Mouse (Mus musculus): ENCODE data around the gene Unc5b. TPM values are rescaled to one million over a fixed set of nuclear protein-coding genes. Genes with fewer than 3 reads are reported as not detected.

The Unc5b gene
- polyA plus RNA-seq, 1 experiment from 2014 or later = 0.70 TPM

GRCm38 (mm10) chr10:60797682-60798422 is 33.5 kb downstream of the Unc5b start:
- H3K27ac ChIP-seq = no peak overlapping the region
- H3K79me2 ChIP-seq (ENCODE audit: inconsistent target) = no peaks in the 10 kb centered on the region
- H3K4me3 ChIP-seq (ENCODE audit: inconsistent target) = no peak overlapping the region
- no peaks in the 10 kb centered on the region for H3K36me3 ChIP-seq (ENCODE audit: inconsistent target)
- 87% methylated on average over 13 of the region's 14 CpGs for WGBS (ENCODE audit: missing documents)

- H3K36me3 ChIP-seq (ENCODE audit: inconsistent target) = no peaks in the 10 kb centered on the region
- H3K79me2 ChIP-seq (ENCODE audit: inconsistent target) = no peaks in the 10 kb centered on the region
- no peak overlapping the region for H3K4me3 ChIP-seq (ENCODE audit: inconsistent target)
- no peak overlapping the region for H3K27ac ChIP-seq
- WGBS (ENCODE audit: missing documents) = 74% methylated on average over 7 of the region's 7 CpGs
These were observed 34.9 kb downstream of the Unc5b start for GRCm38 (mm10) chr10:60796474-60796873.

- whole genome bisulfite sequencing (ENCODE audit: missing documents) = 92% methylated on average over 5 of the region's 5 CpGs
- H3K36me3 ChIP-seq (ENCODE audit: inconsistent target) = no peaks in the 10 kb centered on the region
- H3K27ac ChIP-seq = no peak overlapping the region
- H3K4me3 ChIP-seq (ENCODE audit: inconsistent target) = no peak overlapping the region
- H3K79me2 ChIP-seq (ENCODE audit: inconsistent target) = no peaks in the 10 kb centered on the region
These were observed 35.4 kb downstream of the Unc5b start for GRCm38 (mm10) chr10:60796028-60796427.

GRCm38 (mm10) chr10:60794792-60795191 is 36.6 kb downstream of the Unc5b start:
- Histone ChIP-seq H3K79me2 (ENCODE audit: inconsistent target) (no peaks in the 10 kb centered on the region), H3K36me3 (ENCODE audit: inconsistent target) (no peaks in the 10 kb centered on the region), H3K4me3 (ENCODE audit: inconsistent target) (no peak overlapping the region), H3K27ac (no peak overlapping the region)
- WGBS (ENCODE audit: missing documents) = 96% methylated on average over 8 of the region's 8 CpGs

GRCm38 (mm10) chr10:60794374-60794773 is 37.0 kb downstream of the Unc5b start:
- no peak overlapping the region for H3K27ac ChIP-seq
- H3K79me2 ChIP-seq (ENCODE audit: inconsistent target) = no peaks in the 10 kb centered on the region
- WGBS (ENCODE audit: missing documents) = 94% methylated on average over 11 of the region's 11 CpGs
- no peaks in the 10 kb centered on the region for H3K36me3 ChIP-seq (ENCODE audit: inconsistent target)
- H3K4me3 ChIP-seq (ENCODE audit: inconsistent target) = no peak overlapping the region

- 50% methylated on average over 10 of the region's 11 CpGs for WGBS (ENCODE audit: missing documents)
- no peak overlapping the region for H3K4me3 ChIP-seq (ENCODE audit: inconsistent target)
These were observed 38.5 kb downstream of the Unc5b start for GRCm38 (mm10) chr10:60792841-60793240.

GRCm38 (mm10) chr10:60792365-60792764 is 39.0 kb downstream of the Unc5b start:
- no peak overlapping the region for H3K4me3 ChIP-seq (ENCODE audit: inconsistent target)
- WGBS (ENCODE audit: missing documents) = 28% methylated on average over 10 of the region's 10 CpGs
- H3K36me3 ChIP-seq (ENCODE audit: inconsistent target) = no peaks in the 10 kb centered on the region
- no peaks in the 10 kb centered on the region for H3K79me2 ChIP-seq (ENCODE audit: inconsistent target)
- H3K27ac ChIP-seq = no peak overlapping the region

More at GRCm38 (mm10) chr10:60792841-60793240, 38.5 kb downstream of the Unc5b start:
- Histone ChIP-seq H3K36me3 (ENCODE audit: inconsistent target) (no peaks in the 10 kb centered on the region), H3K27ac (no peak overlapping the region), H3K79me2 (ENCODE audit: inconsistent target) (no peaks in the 10 kb centered on the region)

GRCm38 (mm10) chr10:60790912-60791311 is 40.5 kb downstream of the Unc5b start:
- Histone ChIP-seq H3K36me3 (ENCODE audit: inconsistent target) (no peaks in the 10 kb centered on the region), H3K4me3 (ENCODE audit: inconsistent target) (no peak overlapping the region), H3K79me2 (ENCODE audit: inconsistent target) (no peaks in the 10 kb centered on the region), H3K27ac (no peak overlapping the region)
- WGBS (ENCODE audit: missing documents) = 93% methylated on average over 5 of the region's 6 CpGs

- H3K27ac ChIP-seq = no peak overlapping the region
- no peak overlapping the region for H3K4me3 ChIP-seq (ENCODE audit: inconsistent target)
- H3K36me3 ChIP-seq (ENCODE audit: inconsistent target) = no peaks in the 10 kb centered on the region
- WGBS (ENCODE audit: missing documents) = 93% methylated on average over 16 of the region's 16 CpGs
- no peaks in the 10 kb centered on the region for H3K79me2 ChIP-seq (ENCODE audit: inconsistent target)
These were observed 43.9 kb downstream of the Unc5b start for GRCm38 (mm10) chr10:60787303-60788074.

- 85% methylated on average over 2 of the region's 2 CpGs for WGBS (ENCODE audit: missing documents)
These were observed 47.8 kb downstream of the Unc5b start for GRCm38 (mm10) chr10:60783608-60784007.

GRCm38 (mm10) chr10:60779628-60780027 is 51.8 kb downstream of the Unc5b start:
- WGBS (ENCODE audit: missing documents) = 12% methylated on average over 9 of the region's 9 CpGs
- H3K4me3 ChIP-seq (ENCODE audit: inconsistent target) = no peak overlapping the region
- no peaks in the 10 kb centered on the region for H3K79me2 ChIP-seq (ENCODE audit: inconsistent target)

More at GRCm38 (mm10) chr10:60783608-60784007, 47.8 kb downstream of the Unc5b start:
- H3K79me2 ChIP-seq (ENCODE audit: inconsistent target) = no peaks in the 10 kb centered on the region
- H3K27ac ChIP-seq = no peak overlapping the region
- no peak overlapping the region for H3K4me3 ChIP-seq (ENCODE audit: inconsistent target)
- H3K36me3 ChIP-seq (ENCODE audit: inconsistent target) = no peaks in the 10 kb centered on the region

GRCm38 (mm10) chr10:60778542-60778941 is 52.8 kb downstream of the Unc5b start:
- Histone ChIP-seq H3K36me3 (ENCODE audit: inconsistent target) (no peaks in the 10 kb centered on the region), H3K4me3 (ENCODE audit: inconsistent target) (no peak overlapping the region), H3K79me2 (ENCODE audit: inconsistent target) (no peaks in the 10 kb centered on the region), H3K27ac (no peak overlapping the region)
- whole genome bisulfite sequencing (ENCODE audit: missing documents) = 53% methylated on average over 12 of the region's 12 CpGs

More at GRCm38 (mm10) chr10:60779628-60780027, 51.8 kb downstream of the Unc5b start:
- Histone ChIP-seq H3K36me3 (ENCODE audit: inconsistent target) (no peaks in the 10 kb centered on the region), H3K27ac (no peak overlapping the region)

- H3K36me3 ChIP-seq (ENCODE audit: inconsistent target) = no peaks in the 10 kb centered on the region
- 88% methylated on average over 4 of the region's 6 CpGs for WGBS (ENCODE audit: missing documents)
- H3K27ac ChIP-seq = no peak overlapping the region
- H3K4me3 ChIP-seq (ENCODE audit: inconsistent target) = no peak overlapping the region
- no peaks in the 10 kb centered on the region for H3K79me2 ChIP-seq (ENCODE audit: inconsistent target)
These were observed 55.9 kb downstream of the Unc5b start for GRCm38 (mm10) chr10:60775473-60775872.

GRCm38 (mm10) chr10:60774616-60775015 is 56.8 kb downstream of the Unc5b start:
- H3K27ac ChIP-seq = no peak overlapping the region
- 96% methylated on average over 12 of the region's 13 CpGs for WGBS (ENCODE audit: missing documents)
- no peak overlapping the region for H3K4me3 ChIP-seq (ENCODE audit: inconsistent target)
- H3K79me2 ChIP-seq (ENCODE audit: inconsistent target) = no peaks in the 10 kb centered on the region
- no peaks in the 10 kb centered on the region for H3K36me3 ChIP-seq (ENCODE audit: inconsistent target)

GRCm38 (mm10) chr10:60770855-60771254 is 60.5 kb downstream of the Unc5b start:
- H3K79me2 ChIP-seq (ENCODE audit: inconsistent target) = no peaks in the 10 kb centered on the region
- H3K4me3 ChIP-seq (ENCODE audit: inconsistent target) = no peak overlapping the region
- WGBS (ENCODE audit: missing documents) = 88% methylated on average over 4 of the region's 4 CpGs

More at GRCm38 (mm10) chr10:60770855-60771254, 60.5 kb downstream of the Unc5b start:
- Histone ChIP-seq H3K36me3 (ENCODE audit: inconsistent target) (no peaks in the 10 kb centered on the region), H3K27ac (no peak overlapping the region)
